Mouse (Mus musculus): ENCODE measurements at regions not wholly inside any gene's neighbourhood (a gene's known extent, or its start where the extent isn't known, plus 50 kb on each side); places are given as distances from the start of the nearest gene placed in this dataset.

GRCm38 (mm10) chr2:78998637-78999036 lies 130.7 kb downstream of the Ube2e3 start (continued):
- TF ChIP-seq MEF2A (IDR thresholded peaks at IDR 0.05; ENCODE audit: borderline replicate concordance, low read depth, low read length) (peak; percentile 24; the same call in 1 of the 2 replicates), ZNF384 (IDR thresholded peaks at IDR 0.05; ENCODE audit: low read depth, low read length) (no peak)

GRCm38 (mm10) chr2:78999410-78999809 lies 131.5 kb downstream of the Ube2e3 start:
- peaks cover 13% of the 10 kb centered on the region; the same call in 1 of the 2 replicates for H3K79me2 ChIP-seq (replicated peaks; ENCODE audit: control insufficient read depth, extremely low read depth, insufficient read depth, poor library complexity, severe bottlenecking)
- peaks cover 21 to 41% of the 10 kb centered on the region in 2 experiments for H3K4me1 ChIP-seq (ENCODE audit: control insufficient read depth in 1 of 2, insufficient read depth in 2 of 2)
- TF ChIP-seq TCF12 (IDR thresholded peaks at IDR 0.05; ENCODE audit: low read depth, low read length) (peak; percentile 47; the same call in 1 of the 2 replicates), SIN3A (IDR thresholded peaks at IDR 0.05; ENCODE audit: low read length) (no peak), CHD2 (IDR thresholded peaks at IDR 0.05; ENCODE audit: low read length) (peak; percentile 49; the same call in 1 of the 2 replicates), MAX (IDR thresholded peaks at IDR 0.05; ENCODE audit: low read length) (0 out of 2 replicates have a peak, but pooled peaks have one; percentile 38), ZC3H11A (IDR thresholded peaks at IDR 0.05; ENCODE audit: low read depth, low read length) (no peak), CHD1 (IDR thresholded peaks at IDR 0.05; ENCODE audit: low read depth, low read length) (0 out of 2 replicates have a peak, but pooled peaks have one; percentile 84), MAZ (IDR thresholded peaks at IDR 0.05; ENCODE audit: low read depth, low read length) (peak; percentile 37; the same call in 1 of the 2 replicates)
- peaks cover 0 to under 1% of the 10 kb centered on the region in 2 experiments for H3K36me3 ChIP-seq (replicated peaks in 1 of 2; ENCODE audit: control insufficient read depth in 1 of 2, insufficient read depth in 1 of 2, low read length in 1 of 2)
- no peak for DNase-seq (ENCODE audit: extremely low read depth)
- H3K9me3 ChIP-seq (replicated peaks; ENCODE audit: low read length): no peaks in the 10 kb centered on the region
- no peaks in the 10 kb centered on the region for H3K27me3 ChIP-seq (replicated peaks)
- peak overlapping the region; percentile 74 for H3K9ac ChIP-seq (ENCODE audit: insufficient read depth, low read depth)
- no peak overlapping the region for H3K4me3 ChIP-seq (replicated peaks in 1 of 3; ENCODE audit: low read depth in 2 of 3, low read length in 2 of 3, poor library complexity in 1 of 3)
- peak overlapping the region; percentile 72 for H3K27ac ChIP-seq (ENCODE audit: insufficient read depth, low read depth)
- dilution Hi-C loops (cut with MboI; ENCODE audit: extremely low pct_ligation_motif_present, extremely low pct_unique_long_range_greater_than_20kb, low sequenced_read_pairs): no loop called here
- in situ Hi-C loops (cut with MboI; ENCODE audit: low pct_ligation_motif_present, low pct_unique_long_range_greater_than_20kb, low sequenced_read_pairs): no loop called here
- H3K4me2 ChIP-seq (ENCODE audit: insufficient read depth, low read depth, poor library complexity, severe bottlenecking): peak overlapping the region; percentile 81

GRCm38 (mm10) chr2:79004862-79005261 lies 136.9 kb downstream of the Ube2e3 start:
- H3K79me2 ChIP-seq (replicated peaks; ENCODE audit: control insufficient read depth, extremely low read depth, insufficient read depth, poor library complexity, severe bottlenecking): peaks cover 13% of the 10 kb centered on the region
- H3K36me3 ChIP-seq (replicated peaks in 1 of 2; ENCODE audit: control insufficient read depth in 1 of 2, insufficient read depth in 1 of 2, low read length in 1 of 2): no peaks in the 10 kb centered on the region
- dilution Hi-C loops (cut with MboI; ENCODE audit: extremely low pct_ligation_motif_present, extremely low pct_unique_long_range_greater_than_20kb, low sequenced_read_pairs): no loop called here
- no peak overlapping the region for H3K9ac ChIP-seq (ENCODE audit: insufficient read depth, low read depth)
- no peak for TF ChIP-seq ELF1 (IDR thresholded peaks at IDR 0.05; ENCODE audit: low read depth, low read length)
- no peak for TF ChIP-seq EP300 (IDR thresholded peaks at IDR 0.05; ENCODE audit: low read length)
- TF ChIP-seq RCOR1 (conservative IDR thresholded peaks at IDR 0.05; ENCODE audit: low read depth, low read length): no peak
- TF ChIP-seq UBTF (IDR thresholded peaks at IDR 0.05; ENCODE audit: low read depth, low read length): no peak
- no peak for TF ChIP-seq PAX5 (IDR thresholded peaks at IDR 0.05; ENCODE audit: low read length)
- no peak for TF ChIP-seq MAX (IDR thresholded peaks at IDR 0.05; ENCODE audit: low read length)
- TF ChIP-seq ZMIZ1 (IDR thresholded peaks at IDR 0.05; ENCODE audit: low read depth, low read length): no peak
- TF ChIP-seq BHLHE40 (IDR thresholded peaks at IDR 0.05; ENCODE audit: low read depth, low read length): no peak
- TF ChIP-seq TBP (conservative IDR thresholded peaks at IDR 0.05; ENCODE audit: low read depth, low read length): no peak
- TF ChIP-seq CHD2 (IDR thresholded peaks at IDR 0.05; ENCODE audit: low read length): no peak
- TF ChIP-seq MXI1 (IDR thresholded peaks at IDR 0.05; ENCODE audit: low read depth, low read length): no peak
- no peak for TF ChIP-seq MYC (IDR thresholded peaks at IDR 0.05; ENCODE audit: low read depth, low read length)
- no peak for TF ChIP-seq JUND (conservative IDR thresholded peaks at IDR 0.05; ENCODE audit: low read depth, low read length)
- no peak for TF ChIP-seq GABPA (IDR thresholded peaks at IDR 0.05; ENCODE audit: insufficient replicate concordance, low read depth, low read length)
- TF ChIP-seq NRF1 (IDR thresholded peaks at IDR 0.05; ENCODE audit: low read depth, low read length): no peak
- TF ChIP-seq POLR2AphosphoS2 (IDR thresholded peaks at IDR 0.05; ENCODE audit: low read depth, low read length): no peak
- no peak for TF ChIP-seq USF1 (IDR thresholded peaks at IDR 0.05; ENCODE audit: low read depth, low read length)
- TF ChIP-seq CTCF (conservative IDR thresholded peaks at IDR 0.05 in 1 of 2, IDR thresholded peaks at IDR 0.05 in 1 of 2; ENCODE audit: low read depth in 2 of 2, low read length in 2 of 2): no peak
- no peak for DNase-seq (ENCODE audit: extremely low read depth)
- no peaks in the 10 kb centered on the region for H3K9me3 ChIP-seq (replicated peaks; ENCODE audit: low read length)
- H3K4me3 ChIP-seq (replicated peaks in 1 of 3; ENCODE audit: low read depth in 2 of 3, low read length in 2 of 3, poor library complexity in 1 of 3): no peak overlapping the region
- no peaks in the 10 kb centered on the region for H3K27me3 ChIP-seq (replicated peaks)
- H3K27ac ChIP-seq (ENCODE audit: insufficient read depth, low read depth): no peak overlapping the region
- peaks cover 26 to 37% of the 10 kb centered on the region in 2 experiments for H3K4me1 ChIP-seq (ENCODE audit: control insufficient read depth in 1 of 2, insufficient read depth in 2 of 2)
- H3K4me2 ChIP-seq (ENCODE audit: insufficient read depth, low read depth, poor library complexity, severe bottlenecking): no peak overlapping the region
- in situ Hi-C loops (cut with MboI; ENCODE audit: low pct_ligation_motif_present, low pct_unique_long_range_greater_than_20kb, low sequenced_read_pairs): no loop called here
